18 mouse cellular contexts compared by ENCODE assay signal in the genomic region with DNA sequence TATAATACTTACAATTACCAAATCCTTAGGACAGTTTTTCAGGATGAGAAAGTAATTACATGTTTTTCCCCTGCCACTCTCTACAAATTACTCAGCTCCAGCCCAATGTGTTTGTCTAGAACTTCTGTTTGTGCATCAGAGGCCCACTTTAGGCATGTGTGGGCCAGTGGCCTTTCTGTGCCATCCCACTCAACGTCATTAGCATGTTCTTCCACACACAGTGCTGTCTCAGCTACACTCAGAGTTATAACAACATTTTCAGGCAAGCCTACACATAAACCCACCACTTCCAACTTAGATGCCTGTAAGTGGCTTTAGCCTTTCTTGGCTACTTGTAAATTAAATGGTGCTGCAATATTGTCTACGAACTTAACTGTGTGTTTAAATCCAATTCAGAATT. TPM values are rescaled to one million over a fixed set of nuclear protein-coding genes. Genes with fewer than 3 reads are reported as not detected.
"Had no signal": no experiment of that assay in that cellular context is flagged by ENCODE, and none has a peak within 500 bp of the region (broad histone marks: within the 10 kb centered on the region; RNA-seq: fewer than 3 reads in every experiment).

No protein-coding gene starts in this region.

- ATAC-seq: intestine, postnatal 0 days; midbrain, embryonic 16.5 days had no signal

- H3K36me3 ChIP-seq: liver, embryonic 13.5 days; midbrain, embryonic 12.5 days; neural tube, embryonic 13.5 days had no signal

- H3K27me3 ChIP-seq: liver, embryonic 13.5 days; midbrain, embryonic 12.5 days; neural tube, embryonic 13.5 days had no signal

- H3K9me3 ChIP-seq: liver, embryonic 13.5 days; midbrain, embryonic 12.5 days; neural tube, embryonic 13.5 days had no signal

- H3K9ac ChIP-seq: liver, embryonic 13.5 days; midbrain, embryonic 12.5 days; neural tube, embryonic 13.5 days had no signal

- DNase-seq: kidney, adult 2 months; kidney, postnatal 25 days; layer of hippocampus, adult 9-11 months; liver, embryonic 13.5 days; lung, adult 2 months; lung, postnatal 14 days; thymus, postnatal 25 days had no signal

- H3K4me3 ChIP-seq: layer of hippocampus, adult 2 months; left cerebral cortex, adult 2 months; liver, embryonic 13.5 days; midbrain, embryonic 12.5 days; myocyte; neural tube, embryonic 13.5 days had no signal

- H3K4me2 ChIP-seq: liver, embryonic 13.5 days; midbrain, embryonic 12.5 days; neural tube, embryonic 13.5 days had no signal

- H3K27ac ChIP-seq: kidney, postnatal 0 days; layer of hippocampus, adult 2 months; left cerebral cortex, adult 2 months; liver, embryonic 13.5 days; macrophage; midbrain, embryonic 12.5 days; neural tube, embryonic 13.5 days; stomach, postnatal 0 days had no signal

RNA-seq across cellular contexts. Expression of gene Txlnb, which starts 5.8 kb away (rescaled TPM):
- polyA plus RNA-seq: liver, adult 2 months had no signal
